Mouse (Mus musculus) retina, postnatal 7 days (tissue): ENCODE measurements around the gene Cyp4f14.
A peak's percentile ranks its signal among the peaks of the same experiment; 100 is the strongest.
"Not testable (repeated sequence)": the region's sequence is repeated elsewhere in the genome, so short reads cannot be mapped to it uniquely, and the experiment has no call there.

ENCODE experiments used
- DNase-seq: peaks from one replicate; pipeline ENCODE4 v3.0.0-alpha.2; 2012; ENCODE audit warnings: low read depth, low spot score

Cyp4f14 gene

GRCm38 (mm10) chr17:32891239-32892180 lies 25.6 kb downstream of the Cyp4f14 start, which contains the start of gene Zfp870:
Gene Zfp870 (minus strand): TSS chr17:32891642.
- peak; percentile 87 for DNase-seq

- no peak for DNase-seq
Measured at GRCm38 (mm10) chr17:32890852-32891238, 26.3 kb downstream of the Cyp4f14 start.

GRCm38 (mm10) chr17:32889611-32890010 lies 27.5 kb downstream of the Cyp4f14 start:
- no peak for DNase-seq

GRCm38 (mm10) chr17:32880320-32881218 lies 36.6 kb downstream of the Cyp4f14 start:
- no peak for DNase-seq

GRCm38 (mm10) chr17:32878773-32879172 lies 38.4 kb downstream of the Cyp4f14 start:
- no peak for DNase-seq

GRCm38 (mm10) chr17:32877471-32878171 lies 39.5 kb downstream of the Cyp4f14 start:
- DNase-seq, result no peak

GRCm38 (mm10) chr17:32872696-32873095 lies 44.4 kb downstream of the Cyp4f14 start:
- no peak for DNase-seq

- no peak for DNase-seq
Measured at GRCm38 (mm10) chr17:32872091-32872490, 45.1 kb downstream of the Cyp4f14 start.

GRCm38 (mm10) chr17:32871483-32871882 lies 45.7 kb downstream of the Cyp4f14 start:
- no peak for DNase-seq

- DNase-seq, result not testable (repeated sequence)
Measured at GRCm38 (mm10) chr17:32867266-32867665, 49.9 kb downstream of the Cyp4f14 start.

- DNase-seq, result not testable (repeated sequence)
Measured at GRCm38 (mm10) chr17:32856713-32857112, 60.4 kb downstream of the Cyp4f14 start.
